Mouse (Mus musculus) neutrophil, adult 5-6 weeks (primary cell): Measurements from ENCODE around the gene Ttf2. TPM values are rescaled to one million over a fixed set of nuclear protein-coding genes. Genes with fewer than 3 reads are reported as not detected.
A peak's percentile ranks its signal among the peaks of the same experiment; 100 is the strongest.

Experiments used
- ATAC-seq: fragments of 151-379, 151-347 bp; 2 replicates; pipeline ENCODE4 v1.8.0; 2017; ENCODE audit warnings: mild to moderate bottlenecking, moderate TSS enrichment; ENCODE audit not compliant: insufficient number of reproducible peaks, poor library complexity, low FRiP score, severe bottlenecking; ENCODE audit errors: extremely low read depth
- total RNA-seq: library from RNA; stranded (forward); fragments of 200-1000 nt; gene quantifications from 2 replicates; pipeline ENCODE4 v1.2.3, GENCODE M21; 2017

Ttf2 gene
- total RNA-seq, 1 experiment from 2014 or later, result 10.8 TPM

DNA sequence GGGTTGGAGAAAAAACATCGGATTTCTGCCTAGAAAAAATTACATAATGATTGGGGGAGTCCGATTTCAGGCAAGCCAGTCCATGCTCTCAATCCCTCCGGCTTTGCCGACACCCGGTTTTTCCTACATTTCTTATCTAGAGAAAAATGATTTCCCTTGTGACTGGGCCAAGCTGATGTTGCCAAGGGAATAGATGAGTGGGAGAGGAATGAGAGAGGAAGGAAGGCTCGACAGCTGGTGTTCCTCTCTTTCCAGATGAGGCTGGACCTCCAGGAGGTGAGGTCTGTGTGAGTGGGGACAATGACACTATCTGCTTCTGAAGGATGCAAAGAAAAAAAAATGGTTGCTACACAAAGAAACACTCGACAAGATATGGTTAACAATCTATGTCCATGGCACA, 23.7 kb upstream of the Ttf2 start:
- ATAC-seq, result no peak

- no peak for ATAC-seq
These were observed 20.8 kb upstream of the Ttf2 start for GRCm38 (mm10) chr3:100990231-100990630.

GRCm38 (mm10) chr3:100989417-100989816, 20.0 kb upstream of the Ttf2 start:
- ATAC-seq, result no peak

DNA sequence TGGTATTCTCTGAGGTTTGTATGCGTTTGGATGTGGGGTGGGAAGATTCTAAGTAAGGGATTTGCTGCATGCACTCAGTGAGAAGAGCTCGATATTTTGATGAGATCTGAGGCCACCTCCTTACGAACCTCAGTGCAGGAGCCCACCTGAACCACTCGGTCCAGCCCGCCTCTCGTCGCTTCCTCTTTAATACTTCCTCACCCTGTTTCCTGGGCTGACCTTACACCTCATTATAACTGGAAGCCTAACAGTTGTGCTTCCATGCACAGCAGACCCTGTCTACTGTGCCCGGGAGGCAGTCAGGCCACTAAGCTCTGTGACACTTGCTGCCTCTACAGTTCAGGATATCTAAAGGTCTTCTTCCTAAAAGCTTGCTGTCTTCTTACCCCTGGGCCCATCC, 9.8 kb upstream of the Ttf2 start:
- peak; percentile 23; the same call in 1 of the 2 replicates for ATAC-seq

DNA sequence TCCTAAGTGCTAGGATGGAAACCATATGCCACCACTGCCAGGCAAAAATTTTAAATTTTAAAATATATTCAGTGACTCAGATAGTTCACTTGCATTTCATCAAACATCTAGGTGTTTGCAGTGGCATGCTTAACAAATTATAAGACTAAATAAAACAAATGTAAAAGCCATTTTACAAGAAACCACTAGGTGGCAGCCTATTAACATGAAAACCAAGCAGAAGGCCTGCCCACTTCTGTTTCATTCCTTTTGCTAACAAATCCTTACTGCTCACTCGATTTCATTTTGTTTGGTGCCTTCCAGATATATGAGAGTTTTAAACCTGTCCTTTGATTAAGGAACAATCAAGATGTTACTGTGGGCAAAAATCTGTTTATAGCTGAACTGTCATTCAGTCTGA, 4.4 kb upstream of the Ttf2 start:
- no peak for ATAC-seq

GRCm38 (mm10) chr3:100963849-100964542, 5.5 kb downstream of the Ttf2 start:
- ATAC-seq, result no peak

DNA sequence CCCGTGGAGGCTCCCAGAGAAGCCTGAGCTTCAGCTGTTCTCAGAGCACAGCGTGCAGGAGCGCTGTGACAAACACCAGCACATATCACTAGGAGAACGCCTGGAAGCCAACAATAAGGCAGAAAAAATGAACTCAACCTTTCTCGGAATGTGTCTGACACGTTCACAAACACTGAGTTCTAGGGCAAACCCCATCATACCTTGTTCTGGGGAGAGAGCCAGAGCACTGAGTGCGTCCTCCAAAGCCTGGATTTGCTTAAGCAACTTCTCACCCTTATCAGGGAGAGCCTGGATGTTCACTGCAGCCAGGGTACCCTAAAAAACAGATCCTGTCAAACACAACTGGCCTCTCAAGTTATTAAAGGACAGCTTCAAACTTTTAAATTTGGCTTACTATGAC, 8.0 kb downstream of the Ttf2 start:
- no peak for ATAC-seq

DNA sequence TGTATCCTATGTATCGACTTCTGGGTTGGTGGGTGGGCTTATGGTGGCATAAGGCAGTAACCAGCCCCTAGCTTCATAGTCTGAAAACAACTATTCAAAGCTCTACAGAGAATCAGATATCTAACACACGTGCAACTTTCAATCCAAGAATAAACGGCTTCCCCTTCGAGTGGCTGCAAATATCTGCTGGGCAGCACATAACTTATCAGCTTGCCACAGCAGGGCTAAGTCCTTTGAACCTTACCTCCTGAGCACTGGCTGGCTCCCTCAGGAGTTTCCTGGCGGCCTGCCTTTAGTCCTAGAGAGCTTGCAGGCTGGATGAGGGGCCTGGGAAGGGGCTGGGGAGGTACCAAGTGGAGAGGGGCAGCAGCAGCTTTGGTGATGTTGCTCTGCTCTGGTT, 8.5 kb downstream of the Ttf2 start:
- no peak for ATAC-seq

DNA sequence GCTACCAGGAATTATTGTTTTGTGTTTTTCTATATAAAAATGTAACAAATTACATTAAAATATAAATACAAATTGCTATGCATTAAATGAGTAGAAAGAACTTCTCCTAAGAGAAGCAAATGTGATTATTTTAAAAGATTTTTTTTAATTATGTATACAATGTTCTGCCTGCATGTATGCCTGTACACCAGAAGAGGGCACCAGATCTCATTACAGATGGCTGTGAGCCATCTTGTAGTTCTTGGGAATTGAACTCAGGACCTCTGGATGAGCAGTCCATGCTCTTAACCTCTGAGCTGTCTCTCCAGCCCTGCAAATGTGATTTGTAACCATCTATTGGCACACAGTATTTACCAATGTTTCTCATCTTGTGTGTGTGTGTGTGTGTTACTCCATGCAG, 14.8 kb downstream of the Ttf2 start:
- ATAC-seq, result no peak

DNA sequence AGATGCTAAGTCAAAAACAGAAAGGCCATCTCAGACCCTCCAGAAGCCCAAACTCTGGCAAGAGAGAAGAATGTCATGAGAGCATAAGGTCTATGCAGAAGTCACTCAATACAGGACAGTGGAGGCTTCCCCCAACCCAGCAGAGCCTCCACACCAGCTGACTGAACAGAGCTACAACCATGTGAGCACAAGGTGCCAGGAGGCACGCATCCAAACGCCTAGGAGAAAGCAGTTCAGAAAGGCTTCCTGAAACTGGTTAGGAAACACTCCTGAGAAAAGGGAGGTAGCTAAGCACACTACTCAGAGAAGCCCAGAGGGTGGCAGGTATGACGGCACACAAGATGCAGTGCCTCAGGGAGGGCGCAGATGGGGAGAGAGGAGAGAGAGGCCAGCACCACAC, 17.9 kb downstream of the Ttf2 start:
- ATAC-seq, result no peak

DNA sequence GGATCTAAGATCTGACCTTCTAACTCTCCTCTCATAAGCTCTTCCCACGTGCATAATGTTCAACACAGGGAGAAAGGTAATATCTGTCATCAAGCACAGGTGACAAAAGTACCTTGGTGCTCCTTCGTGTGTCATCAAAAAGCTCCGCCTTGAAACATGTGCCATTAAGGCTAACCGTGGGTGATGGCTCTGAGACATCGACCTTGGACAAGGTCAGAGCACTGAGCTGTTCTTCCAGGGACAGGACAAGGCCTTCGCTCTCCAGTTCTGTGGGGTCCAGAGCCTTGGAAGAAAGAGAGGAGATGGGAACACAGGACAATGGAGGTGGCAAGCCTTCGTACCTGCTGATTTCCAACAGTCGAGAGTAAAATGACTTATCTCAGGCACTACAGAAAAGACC, 22.2 kb downstream of the Ttf2 start:
- no peak for ATAC-seq

DNA sequence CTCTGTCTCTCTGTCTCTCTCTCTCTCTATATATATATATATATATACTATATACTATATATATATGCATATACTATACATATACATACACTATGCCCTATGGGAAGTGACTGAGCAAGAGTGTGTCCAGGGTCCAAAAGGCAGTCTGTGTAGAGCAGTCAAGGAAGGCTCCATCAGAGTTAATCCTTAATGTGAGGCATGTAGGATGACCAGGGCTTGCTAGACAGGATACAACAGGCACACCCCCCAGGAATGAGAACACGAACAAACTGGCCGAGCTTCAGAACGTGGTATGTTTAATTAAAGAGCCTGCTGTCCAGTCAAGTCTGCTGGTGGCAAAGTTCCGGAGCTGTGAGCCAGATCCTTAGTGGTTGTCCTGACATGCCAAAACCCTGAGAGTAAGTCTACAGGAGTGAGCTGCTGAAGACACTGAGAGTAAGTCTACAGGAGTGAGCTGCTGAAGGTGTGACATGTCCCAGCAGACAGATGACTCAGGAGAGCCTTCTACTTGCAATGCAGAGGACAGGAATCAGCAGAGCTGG, 28.9 kb downstream of the Ttf2 start:
- ATAC-seq, result no peak

GRCm38 (mm10) chr3:100938211-100938610, 31.3 kb downstream of the Ttf2 start:
- no peak for ATAC-seq

GRCm38 (mm10) chr3:100936201-100936600, 33.3 kb downstream of the Ttf2 start:
- ATAC-seq, result no peak

DNA sequence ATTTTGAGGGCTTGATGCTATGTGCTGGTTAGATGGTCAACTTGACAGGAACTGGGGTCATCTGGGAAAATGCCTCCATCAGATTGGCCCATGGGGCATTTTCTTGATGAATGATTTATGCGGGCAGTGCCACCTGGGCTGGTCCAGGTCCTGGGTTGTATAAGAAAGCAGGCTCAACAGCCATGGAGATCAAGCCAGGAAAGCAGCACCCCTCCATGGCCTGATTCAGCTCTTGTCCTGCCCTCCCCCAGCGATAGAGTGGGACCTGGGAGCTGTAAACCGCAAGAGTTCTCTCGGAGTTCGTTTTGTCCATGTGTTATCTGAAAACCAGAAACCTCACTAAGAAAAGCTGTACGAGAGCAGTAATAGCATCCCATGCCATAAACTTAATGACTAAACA, 33.9 kb downstream of the Ttf2 start:
- ATAC-seq, result no peak

- peak; percentile 27; the same call in 1 of the 2 replicates for ATAC-seq
These were observed 37.2 kb downstream of the Ttf2 start for GRCm38 (mm10) chr3:100932077-100932944.

DNA sequence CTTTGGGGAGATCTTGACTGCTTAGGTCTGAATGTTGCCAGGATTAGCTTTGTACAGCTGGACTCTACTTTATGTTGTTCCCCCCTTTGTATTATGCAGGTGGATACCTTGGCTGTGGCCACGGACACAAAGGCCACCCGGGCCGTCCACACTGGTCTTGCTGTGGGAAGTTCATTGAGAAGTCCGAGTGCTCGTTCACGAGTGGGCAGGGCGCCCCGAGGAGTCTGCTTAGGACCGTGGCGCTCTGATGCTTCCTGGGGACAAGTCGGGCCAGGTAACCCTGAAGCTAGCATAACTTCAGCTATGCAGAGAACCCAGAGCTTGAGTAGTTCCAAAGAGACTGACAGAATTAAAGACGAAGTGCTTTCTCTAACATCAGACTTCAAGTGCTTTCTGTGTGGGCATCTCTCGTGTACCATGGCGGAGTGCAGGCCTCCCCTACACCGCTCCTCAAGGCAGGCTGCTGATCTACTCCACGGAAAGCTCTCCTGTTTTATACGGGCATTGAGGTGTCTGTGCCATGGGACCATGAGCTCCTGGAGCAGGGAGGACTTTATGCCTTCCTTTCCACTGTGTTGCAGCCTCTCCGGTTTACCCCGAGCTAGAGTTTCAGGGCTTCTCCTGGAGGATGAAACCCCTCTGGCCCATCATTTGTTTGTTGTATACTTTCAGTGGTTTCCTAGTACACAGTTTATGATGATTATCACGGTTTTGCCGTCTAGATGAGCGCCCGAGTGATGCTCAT, 38.0 kb downstream of the Ttf2 start:
- ATAC-seq, result no peak

GRCm38 (mm10) chr3:100925176-100925575, 44.3 kb downstream of the Ttf2 start:
- ATAC-seq, result no peak

- no peak for ATAC-seq
These were observed 45.3 kb downstream of the Ttf2 start for GRCm38 (mm10) chr3:100924065-100924732.
